8 mouse cellular contexts compared by ENCODE assay signal in genomic region chr14:57890011-57890842, GRCm38 (mm10). TPM values are rescaled to one million over a fixed set of nuclear protein-coding genes. Genes with fewer than 3 reads are reported as not detected.
A peak's percentile ranks its signal among the peaks of the same experiment; 100 is the strongest.
DNase-seq lines count a peak whose midpoint lies in the region; ATAC-seq and TF ChIP-seq lines count a peak whose summit lies in the region.

Gene Zdhhc20 (minus strand): TSS chr14:57890276.

- H3K27me3 ChIP-seq in forebrain, embryonic 16.5 days (replicated peaks; ENCODE audit: control insufficient read depth, insufficient read depth, low read length): no peaks in the 10 kb centered on the region
- H3K27me3 ChIP-seq in lung, embryonic 15.5 days: no peaks in the 10 kb centered on the region

- peak; percentile 88 for DNase-seq in ES-E14 (ENCODE audit: low read depth, low spot score)
- DNase-seq in cerebellum, adult 11-12 months: peak; percentile 96
- DNase-seq in heart, postnatal 36 days: peak; percentile 91 to 94
- peak; percentile 93 to 94 for DNase-seq in layer of hippocampus, adult 8-10 months (ENCODE audit: low spot score in 2 of 2)
- peak; percentile 90 for DNase-seq in ovary, adult 18-20 months (ENCODE audit: low spot score)
- DNase-seq in thymus, postnatal 0 days (ENCODE audit: low spot score): peak; percentile 97

- H3K27ac ChIP-seq in ES-E14 (ENCODE audit: insufficient read depth, low read depth, low read length, poor library complexity, severe bottlenecking): peak within 1 kb of the TSS; percentile 24; the same call in 1 of the 2 replicates
- peak within 1 kb of the TSS; percentile 80 for H3K27ac ChIP-seq in forebrain, embryonic 16.5 days (ENCODE audit: low read length)
- peak within 1 kb of the TSS; percentile 83 for H3K27ac ChIP-seq in lung, embryonic 15.5 days

- H3K36me3 ChIP-seq in ES-E14 (ENCODE audit: control insufficient read depth, insufficient read depth, low read length, poor library complexity, severe bottlenecking): no peaks in the 10 kb centered on the region
- no peaks in the 10 kb centered on the region for H3K36me3 ChIP-seq in forebrain, embryonic 16.5 days (ENCODE audit: control insufficient read depth, insufficient read depth)
- H3K36me3 ChIP-seq in lung, embryonic 15.5 days: no peaks in the 10 kb centered on the region

- H3K9ac ChIP-seq in ES-E14 (ENCODE audit: insufficient read depth, low read depth, low read length, poor library complexity, severe bottlenecking): peak within 1 kb of the TSS; percentile 85
- H3K9ac ChIP-seq in forebrain, embryonic 16.5 days (replicated peaks; ENCODE audit: low read depth, low read length): peak within 1 kb of the TSS; percentile 90
- peak within 1 kb of the TSS; percentile 87 for H3K9ac ChIP-seq in lung, embryonic 15.5 days

- peak within 1 kb of the TSS; percentile 63 for H3K4me2 ChIP-seq in forebrain, embryonic 16.5 days (ENCODE audit: low read length)
- peak within 1 kb of the TSS; percentile 56 for H3K4me2 ChIP-seq in lung, embryonic 15.5 days

- peak within 1 kb of the TSS; percentile 92 to 99 for H3K4me3 ChIP-seq in ES-E14 (ENCODE audit: insufficient read depth in 1 of 2, low read depth in 1 of 2, low read length in 2 of 2, poor library complexity in 1 of 2, severe bottlenecking in 1 of 2)
- H3K4me3 ChIP-seq in forebrain, embryonic 16.5 days (replicated peaks; ENCODE audit: low read length): peak within 1 kb of the TSS; percentile 67
- H3K4me3 ChIP-seq in lung, embryonic 15.5 days: peak within 1 kb of the TSS; percentile 80

- WGBS in forebrain, embryonic 16.5 days: 3% methylated on average over 59 of the region's 65 CpGs
- WGBS in lung, embryonic 15.5 days: 3% methylated on average over 65 of the region's 65 CpGs

- H3K9me3 ChIP-seq in ES-E14 (ENCODE audit: control insufficient read depth, insufficient read depth, low read depth, low read length): no peaks in the 10 kb centered on the region
- H3K9me3 ChIP-seq in forebrain, embryonic 16.5 days (ENCODE audit: control insufficient read depth, low read length): no peaks in the 10 kb centered on the region
- no peaks in the 10 kb centered on the region for H3K9me3 ChIP-seq in lung, embryonic 15.5 days

- in situ Hi-C loops in ES-E14 (cut with MboI; ENCODE audit: low sequenced_read_pairs in 2 of 2, unreplicated experiment in 2 of 2): no loop called here

- peak; percentile 98 for ATAC-seq in forebrain, embryonic 16.5 days
- ATAC-seq in lung, embryonic 15.5 days (ENCODE audit: borderline replicate concordance, extremely low read depth, low FRiP score, low TSS enrichment): peak; percentile 98

- H3K4me1 ChIP-seq in ES-E14 (ENCODE audit: control insufficient read depth in 2 of 2, insufficient read depth in 2 of 2, low read length in 2 of 2, poor library complexity in 1 of 2): peaks cover 6% of the 10 kb centered on the region in 2 experiments; a peak in 3 of 4 replicates
- peaks cover 17% of the 10 kb centered on the region for H3K4me1 ChIP-seq in forebrain, embryonic 16.5 days (replicated peaks; ENCODE audit: control insufficient read depth, insufficient read depth, low read length)
- peaks cover 19% of the 10 kb centered on the region for H3K4me1 ChIP-seq in lung, embryonic 15.5 days

- intact Hi-C loops in heart, postnatal 36 days (cut with DNase I): loop anchor here (2.0 to 5.0 kb wide), 2 partner anchors 19 to 143 kb away; partner anchors contain the start of gene Gm49361

TF ChIP-seq in ES-E14, 5 proteins besides CTCF, POLR2A, EP300 and RAD21:
- TF ChIP-seq HCFC1 (IDR thresholded peaks at IDR 0.05; ENCODE audit: borderline replicate concordance, insufficient read depth, low read length): peak; percentile 39; the same call in 1 of the 2 replicates
- no peak for TF ChIP-seq CHD2 (IDR thresholded peaks at IDR 0.05; ENCODE audit: low read depth, low read length)
- TF ChIP-seq MAFK (IDR thresholded peaks at IDR 0.05; ENCODE audit: insufficient read depth, low read depth, low read length): no peak

RNA-seq across cellular contexts. Expression of gene Zdhhc20, which starts in this region (rescaled TPM):
- total RNA-seq in ES-E14 (2012; rRNA removed): 22.7 and 35.1 TPM in 2 replicates
- 46.7 and 51.0 TPM in 2 replicates for polyA plus RNA-seq in forebrain, embryonic 16.5 days (2015; fragmentation: Nextera tagmentation; extraction: Ambion mirVana)
- total RNA-seq in heart, postnatal 36 days (2021): 1 to 10 TPM; 8.3 to 10.0 TPM
- total RNA-seq in layer of hippocampus, adult 8-10 months (2022): 10 to 100 TPM; 43.9 to 48.4 (median 46.2) TPM
- polyA plus RNA-seq in lung, embryonic 15.5 days (2015; fragmentation: Nextera tagmentation; extraction: Ambion mirVana): 72.3 and 76.7 TPM in 2 replicates
- 48.6 and 62.0 TPM in 2 replicates for polyA plus RNA-seq in thymus, postnatal 0 days (2015; fragmentation: Nextera tagmentation; extraction: Ambion mirVana)

Comparison
In these comparisons a context has a peak if more than half of its experiments do, and no peak if none do; other contexts are left out.
1. Peak in every context shown above with its lines: DNase-seq, ATAC-seq, H3K4me3 ChIP-seq and H3K27ac ChIP-seq.
2. H3K27ac ChIP-seq: peak in every context shown above with its lines; median percentile 83 in lung, embryonic 15.5 days; 80 in forebrain, embryonic 16.5 days; 24 in ES-E14.